9 mouse cellular contexts compared by ENCODE assay signal in the genomic region with DNA sequence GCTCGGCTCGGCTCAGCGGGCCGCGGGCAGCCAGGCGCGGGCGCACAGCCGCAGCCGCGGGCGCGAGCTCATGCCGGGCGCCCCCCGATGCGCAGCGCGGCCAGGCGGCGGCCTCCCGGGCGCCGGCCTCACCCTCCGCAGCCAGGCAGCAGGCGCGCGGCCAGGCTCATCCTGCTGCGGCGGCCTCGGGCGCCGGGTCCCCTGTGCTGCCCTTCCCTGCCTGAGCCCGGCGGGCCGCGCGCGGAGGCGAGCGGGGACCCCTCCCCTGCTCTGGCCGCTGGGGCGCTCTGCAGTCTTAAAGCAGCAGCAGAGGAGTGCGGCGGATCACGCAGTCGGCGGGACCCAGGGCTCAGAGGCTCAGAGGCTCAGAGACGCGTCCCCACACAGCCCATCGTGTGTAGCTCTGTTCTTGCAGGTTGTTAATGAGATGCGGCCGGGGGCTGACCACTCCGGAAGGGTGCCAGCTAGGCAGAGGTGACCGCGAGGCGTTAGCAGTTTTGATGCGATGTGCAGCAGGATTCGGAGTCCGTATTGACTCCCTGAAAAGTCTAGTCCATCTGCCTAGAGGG. TPM values are rescaled to one million over a fixed set of nuclear protein-coding genes. Genes with fewer than 3 reads are reported as not detected.
DNase-seq lines count a peak whose midpoint lies in the region; ATAC-seq and TF ChIP-seq lines count a peak whose summit lies in the region.
"Had no signal": no experiment of that assay in that cellular context is flagged by ENCODE, and none has a peak within 500 bp of the region (broad histone marks: within the 10 kb centered on the region; RNA-seq: fewer than 3 reads in every experiment).

A gene (minus strand): TSS at position 240 of the 569 bp plus-strand sequence.

- H3K36me3 ChIP-seq in heart, embryonic 14.5 days (ENCODE audit: control insufficient read depth, insufficient read depth, low read length) = no peaks in the 10 kb centered on the region
- H3K36me3 ChIP-seq in forebrain, postnatal 0 days (ENCODE audit: insufficient read depth) = no peaks in the 10 kb centered on the region
- no peaks in the 10 kb centered on the region for H3K36me3 ChIP-seq in neural tube, embryonic 13.5 days

- no peak for DNase-seq in heart, postnatal 14 days
- peak; percentile 75 for DNase-seq in ZHBTc4 (ENCODE audit: low read depth, low spot score)
- DNase-seq in forebrain, postnatal 0 days = peak; percentile 73
- DNase-seq in left cerebral cortex, adult 2 months (ENCODE audit: extremely low spot score in 1 of 2, low spot score in 2 of 2) = peak; percentile 41 to 58
- DNase-seq in spleen, postnatal 10 days (ENCODE audit: low spot score in 2 of 2) = no peak
- no peak for DNase-seq in thymus, postnatal 36 days

- H3K4me3 ChIP-seq in heart, embryonic 14.5 days (ENCODE audit: control insufficient read depth in 1 of 2, insufficient read depth in 1 of 2, low read depth in 1 of 2, low read length in 2 of 2) = peak within 1 kb of the TSS; percentile 47 to 51
- peak within 1 kb of the TSS; percentile 81 for H3K4me3 ChIP-seq in forebrain, postnatal 0 days (ENCODE audit: low read depth, low read length)
- peak within 1 kb of the TSS; percentile 62 for H3K4me3 ChIP-seq in left cerebral cortex, adult 2 months
- H3K4me3 ChIP-seq in neural tube, embryonic 13.5 days = peak within 1 kb of the TSS; percentile 71

- intact Hi-C loops in heart, postnatal 14 days (cut with DNase I) = no loop called here
- intact Hi-C loops in left cerebral cortex, adult 2 months (cut with DNase I) = loop anchor here (2.0 to 5.0 kb wide), 2 partner anchors 40 to 117 kb away; no protein-coding TSS in a partner anchor

- H3K27me3 ChIP-seq in heart, embryonic 14.5 days (ENCODE audit: control insufficient read depth, insufficient read depth, low read length) = peaks cover 45% of the 10 kb centered on the region
- H3K27me3 ChIP-seq in forebrain, postnatal 0 days (ENCODE audit: insufficient read depth, low read length) = no peaks in the 10 kb centered on the region
- H3K27me3 ChIP-seq in neural tube, embryonic 13.5 days = peaks cover 44% of the 10 kb centered on the region

- ATAC-seq in heart, embryonic 14.5 days (ENCODE audit: insufficient number of reproducible peaks, insufficient read depth, low FRiP score, low read depth) = peak; percentile 28; the same call in 1 of the 2 replicates
- peak; percentile 69 for ATAC-seq in forebrain, postnatal 0 days
- peak; percentile 75 for ATAC-seq in neural tube, embryonic 13.5 days (ENCODE audit: low read depth)
- ATAC-seq: Patski had no signal

- H3K9me3 ChIP-seq in heart, embryonic 14.5 days (ENCODE audit: control insufficient read depth, low read length) = no peaks in the 10 kb centered on the region
- H3K9me3 ChIP-seq in forebrain, postnatal 0 days (ENCODE audit: low read length) = no peaks in the 10 kb centered on the region
- no peaks in the 10 kb centered on the region for H3K9me3 ChIP-seq in neural tube, embryonic 13.5 days

- under 1% methylated on average over 52 of the region's 60 CpGs for WGBS in heart, embryonic 14.5 days
- 4% methylated on average over 46 of the region's 60 CpGs for WGBS in forebrain, postnatal 0 days
- WGBS in neural tube, embryonic 13.5 days = under 1% methylated on average over 47 of the region's 60 CpGs

- peak within 1 kb of the TSS; percentile 56; the same call in 1 of the 2 replicates for H3K9ac ChIP-seq in heart, embryonic 14.5 days (ENCODE audit: low read length)
- H3K9ac ChIP-seq in forebrain, postnatal 0 days = peak within 1 kb of the TSS; percentile 90
- peak within 1 kb of the TSS; percentile 92 for H3K9ac ChIP-seq in neural tube, embryonic 13.5 days

- 0 out of 2 replicates have a peak, but pooled peaks have one; percentile 16 for TF ChIP-seq CTCF in forebrain, postnatal 0 days (IDR thresholded peaks at IDR 0.05; ENCODE audit: low read depth)
- no peak for TF ChIP-seq CTCF in left cerebral cortex, adult 2 months (IDR thresholded peaks at IDR 0.05)

- H3K27ac ChIP-seq in heart, embryonic 14.5 days (replicated peaks in 1 of 2; ENCODE audit: control insufficient read depth in 1 of 2, insufficient read depth in 1 of 2, low read depth in 2 of 2, low read length in 2 of 2) = no peak within 1 kb of the TSS
- H3K27ac ChIP-seq in forebrain, postnatal 0 days (ENCODE audit: low read depth, low read length) = peak within 1 kb of the TSS; percentile 92
- peak within 1 kb of the TSS; percentile 94 for H3K27ac ChIP-seq in left cerebral cortex, adult 2 months
- peak within 1 kb of the TSS; percentile 96 for H3K27ac ChIP-seq in neural tube, embryonic 13.5 days (replicated peaks)

- H3K4me1 ChIP-seq in heart, embryonic 14.5 days (ENCODE audit: control insufficient read depth in 2 of 2, insufficient read depth in 2 of 2, low read length in 2 of 2) = 0 out of 4 replicates have a peak, but pooled peaks cover 0 to 2% of the 10 kb centered on the region in 2 experiments
- peaks cover 5% of the 10 kb centered on the region; the same call in 1 of the 2 replicates for H3K4me1 ChIP-seq in forebrain, postnatal 0 days (ENCODE audit: insufficient read depth)
- peaks cover 52% of the 10 kb centered on the region for H3K4me1 ChIP-seq in neural tube, embryonic 13.5 days (replicated peaks)

- peak within 1 kb of the TSS; percentile 96 for H3K4me2 ChIP-seq in heart, embryonic 14.5 days (ENCODE audit: low read length)
- peak within 1 kb of the TSS; percentile 80 for H3K4me2 ChIP-seq in forebrain, postnatal 0 days (ENCODE audit: low read depth)
- H3K4me2 ChIP-seq in neural tube, embryonic 13.5 days = peak within 1 kb of the TSS; percentile 78

RNA-seq across cellular contexts. Expression of the gene that starts here (rescaled TPM):
- 0.04 TPM in 1 of 2 replicates, not detected in the other for polyA plus RNA-seq in heart, embryonic 14.5 days (2014; fragmentation: Nextera tagmentation; extraction: Ambion mirVana)
- under 1 TPM in 1 of 2 experiments, not detected in 1; 0.05 TPM for total RNA-seq in heart, postnatal 14 days (2021)
- 19.1 and 29.1 TPM in 2 replicates for total RNA-seq in forebrain, postnatal 0 days (2014; rRNA removed)
- polyA plus RNA-seq in forebrain, postnatal 0 days (2015; fragmentation: Nextera tagmentation; extraction: Ambion mirVana) = 4.6 and 7.9 TPM in 2 replicates
- total RNA-seq in left cerebral cortex, adult 2 months (2021) = 10 to 100 TPM; 41.2 to 44.9 TPM
- polyA plus RNA-seq in neural tube, embryonic 13.5 days (2015; fragmentation: Nextera tagmentation; extraction: Ambion mirVana) = 6.7 and 9.1 TPM in 2 replicates

Comparison
In these comparisons a context has a peak if more than half of its experiments do, and no peak if none do; other contexts are left out.
1. RNA of the gene that starts here (total RNA-seq): 41.2 to 44.9 TPM in left cerebral cortex, adult 2 months and 19.1 to 29.1 TPM in forebrain, postnatal 0 days; 0.05 TPM in heart, postnatal 14 days; every median in the first group is over 10 times any median in the second.
2. Peak in ATAC-seq, H3K4me3 ChIP-seq, H3K9ac ChIP-seq and H3K4me2 ChIP-seq in heart, embryonic 14.5 days; RNA of the gene not detected or under 1 TPM.
3. H3K27ac ChIP-seq: peak in forebrain, postnatal 0 days (single experiment), left cerebral cortex, adult 2 months (single experiment) and neural tube, embryonic 13.5 days (single experiment); none in heart, embryonic 14.5 days (0 of 2).
4. DNase-seq: peak in ZHBTc4 (single experiment), forebrain, postnatal 0 days (single experiment) and left cerebral cortex, adult 2 months (2 of 2); none in heart, postnatal 14 days (0 of 2), spleen, postnatal 10 days (0 of 2) and thymus, postnatal 36 days (0 of 2).
5. Peak in every context shown above with its lines, with median percentiles within 50 percentile points of each other: ATAC-seq, H3K4me2 ChIP-seq, H3K4me3 ChIP-seq and H3K9ac ChIP-seq.